13 mouse cellular contexts compared by ENCODE assay signal in genomic region chr9:101911176-101911866, GRCm38 (mm10). TPM values are rescaled to one million over a fixed set of nuclear protein-coding genes. Genes with fewer than 3 reads are reported as not detected.
DNase-seq lines count a peak whose midpoint lies in the region; ATAC-seq and TF ChIP-seq lines count a peak whose summit lies in the region.
"Had no signal": no experiment of that assay in that cellular context is flagged by ENCODE, and none has a peak within 500 bp of the region (broad histone marks: within the 10 kb centered on the region; RNA-seq: fewer than 3 reads in every experiment).

No protein-coding gene starts in this region.

- H3K9me3 ChIP-seq in forebrain, embryonic 15.5 days, result no peaks in the 10 kb centered on the region
- no peaks in the 10 kb centered on the region for H3K9me3 ChIP-seq in forebrain, embryonic 12.5 days
- no peaks in the 10 kb centered on the region for H3K9me3 ChIP-seq in midbrain, embryonic 12.5 days
- no peaks in the 10 kb centered on the region for H3K9me3 ChIP-seq in midbrain, embryonic 11.5 days (ENCODE audit: control insufficient read depth, low read length)
- H3K9me3 ChIP-seq in hindbrain, postnatal 0 days (ENCODE audit: low read length), result no peaks in the 10 kb centered on the region
- H3K9me3 ChIP-seq: embryonic facial prominence, embryonic 15.5 days had no signal

- WGBS in forebrain, embryonic 15.5 days, result 22% methylated on average over 9 of the region's 9 CpGs
- WGBS in forebrain, embryonic 12.5 days, result 52% methylated on average over 9 of the region's 9 CpGs
- 49% methylated on average over 9 of the region's 9 CpGs for WGBS in midbrain, embryonic 12.5 days
- WGBS in midbrain, embryonic 11.5 days, result 65% methylated on average over 9 of the region's 9 CpGs
- 15% methylated on average over 9 of the region's 9 CpGs for WGBS in hindbrain, postnatal 0 days

- ATAC-seq in forebrain, embryonic 15.5 days (replicated peaks), result peak; percentile 42; the same call in 1 of the 2 replicates
- ATAC-seq in forebrain, embryonic 12.5 days (ENCODE audit: low FRiP score), result no peak; the same call in 1 of the 2 replicates
- no peak for ATAC-seq in midbrain, embryonic 12.5 days (ENCODE audit: low FRiP score, low read depth)
- no peak for ATAC-seq in midbrain, embryonic 11.5 days (ENCODE audit: low FRiP score)
- peak; percentile 68 for ATAC-seq in hindbrain, postnatal 0 days
- no peak for ATAC-seq in erythroblast, adult 5-6 weeks (replicated peaks; ENCODE audit: low FRiP score, poor library complexity, severe bottlenecking)

- peaks cover 30% of the 10 kb centered on the region for H3K4me1 ChIP-seq in forebrain, embryonic 15.5 days
- H3K4me1 ChIP-seq in forebrain, embryonic 12.5 days, result peaks cover 39% of the 10 kb centered on the region
- H3K4me1 ChIP-seq in midbrain, embryonic 12.5 days, result peaks cover 27% of the 10 kb centered on the region
- H3K4me1 ChIP-seq in midbrain, embryonic 11.5 days (ENCODE audit: control insufficient read depth, insufficient read depth, low read length), result peaks cover 15% of the 10 kb centered on the region
- peaks cover 18% of the 10 kb centered on the region for H3K4me1 ChIP-seq in hindbrain, postnatal 0 days (ENCODE audit: insufficient read depth, low read length)
- H3K4me1 ChIP-seq: embryonic facial prominence, embryonic 15.5 days had no signal

- H3K9ac ChIP-seq in forebrain, embryonic 15.5 days (replicated peaks), result no peak overlapping the region
- H3K9ac ChIP-seq in forebrain, embryonic 12.5 days, result no peak overlapping the region
- H3K9ac ChIP-seq in midbrain, embryonic 12.5 days (replicated peaks), result no peak overlapping the region
- H3K9ac ChIP-seq in midbrain, embryonic 11.5 days (ENCODE audit: low read length), result no peak overlapping the region
- no peak overlapping the region for H3K9ac ChIP-seq in hindbrain, postnatal 0 days (replicated peaks; ENCODE audit: low read length)
- H3K9ac ChIP-seq: embryonic facial prominence, embryonic 15.5 days had no signal

- TF ChIP-seq CTCF in hindbrain, postnatal 0 days (IDR thresholded peaks at IDR 0.05; ENCODE audit: low read depth), result peak; percentile 45

- H3K36me3 ChIP-seq in forebrain, embryonic 15.5 days, result no peaks in the 10 kb centered on the region
- H3K36me3 ChIP-seq in forebrain, embryonic 12.5 days (replicated peaks), result no peaks in the 10 kb centered on the region
- H3K36me3 ChIP-seq in midbrain, embryonic 12.5 days, result no peaks in the 10 kb centered on the region
- H3K36me3 ChIP-seq in midbrain, embryonic 11.5 days (ENCODE audit: control insufficient read depth, insufficient read depth, low read length), result no peaks in the 10 kb centered on the region
- no peaks in the 10 kb centered on the region for H3K36me3 ChIP-seq in hindbrain, postnatal 0 days (ENCODE audit: insufficient read depth, low read length)
- H3K36me3 ChIP-seq: embryonic facial prominence, embryonic 15.5 days had no signal

- DNase-seq in midbrain, embryonic 11.5 days (ENCODE audit: low spot score, missing footprints), result no peak
- DNase-seq in hindbrain, postnatal 0 days (ENCODE audit: low spot score), result peak; percentile 75
- peak; percentile 68 to 88 for DNase-seq in lung, postnatal 4 days
- no peak for DNase-seq in cerebellum, adult 18-20 months
- DNase-seq: B cell, adult 2 months; right cerebral cortex, adult 18-20 months had no signal

- no peaks in the 10 kb centered on the region for H3K27me3 ChIP-seq in forebrain, embryonic 15.5 days
- no peaks in the 10 kb centered on the region for H3K27me3 ChIP-seq in forebrain, embryonic 12.5 days
- no peaks in the 10 kb centered on the region for H3K27me3 ChIP-seq in midbrain, embryonic 12.5 days
- H3K27me3 ChIP-seq in midbrain, embryonic 11.5 days (ENCODE audit: control insufficient read depth, insufficient read depth, low read length), result no peaks in the 10 kb centered on the region
- H3K27me3 ChIP-seq in hindbrain, postnatal 0 days (ENCODE audit: insufficient read depth, low read length), result no peaks in the 10 kb centered on the region
- H3K27me3 ChIP-seq: embryonic facial prominence, embryonic 15.5 days had no signal

- H3K27ac ChIP-seq in forebrain, embryonic 15.5 days (replicated peaks), result no peak overlapping the region
- H3K27ac ChIP-seq in forebrain, embryonic 12.5 days, result no peak overlapping the region
- H3K27ac ChIP-seq in midbrain, embryonic 12.5 days (replicated peaks), result 0 out of 2 replicates have a peak overlapping the region, but pooled peaks have one; percentile 25
- H3K27ac ChIP-seq in midbrain, embryonic 11.5 days (ENCODE audit: low read depth, low read length), result no peak overlapping the region
- H3K27ac ChIP-seq in hindbrain, postnatal 0 days, result no peak overlapping the region
- H3K27ac ChIP-seq: embryonic facial prominence, embryonic 15.5 days had no signal

- no peak overlapping the region for H3K4me3 ChIP-seq in forebrain, embryonic 15.5 days
- H3K4me3 ChIP-seq in forebrain, embryonic 12.5 days (replicated peaks), result no peak overlapping the region
- H3K4me3 ChIP-seq in midbrain, embryonic 12.5 days, result no peak overlapping the region
- H3K4me3 ChIP-seq in midbrain, embryonic 11.5 days (ENCODE audit: low read depth, low read length), result no peak overlapping the region
- no peak overlapping the region for H3K4me3 ChIP-seq in hindbrain, postnatal 0 days (ENCODE audit: low read length)
- H3K4me3 ChIP-seq: embryonic facial prominence, embryonic 15.5 days had no signal

- H3K4me2 ChIP-seq in forebrain, embryonic 15.5 days (replicated peaks), result no peak overlapping the region
- no peak overlapping the region for H3K4me2 ChIP-seq in forebrain, embryonic 12.5 days
- H3K4me2 ChIP-seq in midbrain, embryonic 12.5 days (replicated peaks), result no peak overlapping the region
- no peak overlapping the region for H3K4me2 ChIP-seq in midbrain, embryonic 11.5 days
- H3K4me2 ChIP-seq in hindbrain, postnatal 0 days (ENCODE audit: low read depth, low read length), result 0 out of 2 replicates have a peak overlapping the region, but pooled peaks have one; percentile 6
- H3K4me2 ChIP-seq: embryonic facial prominence, embryonic 15.5 days had no signal

RNA-seq across cellular contexts. Expression of gene 9630041A04Rik, which starts 49.7 kb away (rescaled TPM):
- 0.60 TPM in 1 of 2 replicates, not detected in the other for polyA plus RNA-seq in forebrain, embryonic 15.5 days (2015; fragmentation: Nextera tagmentation; extraction: Ambion mirVana)
- polyA plus RNA-seq in forebrain, embryonic 12.5 days (2016; fragmentation: Nextera tagmentation; extraction: Ambion mirVana), result 0.20 TPM in 1 of 2 replicates, not detected in the other
- 0.31 and 0.33 TPM in 2 replicates for polyA plus RNA-seq in midbrain, embryonic 12.5 days (2016; fragmentation: Nextera tagmentation; extraction: Ambion mirVana)
- polyA plus RNA-seq in midbrain, embryonic 11.5 days (2014; fragmentation: Nextera tagmentation; extraction: Ambion mirVana), result 0.18 TPM in 1 of 2 replicates, not detected in the other
- total RNA-seq in hindbrain, postnatal 0 days (2014; rRNA removed), result not detected in 2 replicates
- polyA plus RNA-seq in hindbrain, postnatal 0 days (2015; fragmentation: Nextera tagmentation; extraction: Ambion mirVana), result 0.24 and 0.52 TPM in 2 replicates
- not detected in 2 replicates for total RNA-seq in erythroblast, adult 5-6 weeks (2015; ENCODE audit: low replicate concordance)
- not detected in 2 replicates for total RNA-seq in erythroblast, adult 5-6 weeks (2017; ENCODE audit: low replicate concordance)
- total RNA-seq: granulocyte monocyte progenitor cell, adult 5-6 weeks had no signal
- polyA plus RNA-seq: embryonic facial prominence, embryonic 15.5 days; limb, embryonic 11.5 days had no signal

Comparison
In these comparisons a context has a peak if more than half of its experiments do, and no peak if none do; other contexts are left out.
1. ATAC-seq: peak in forebrain, embryonic 15.5 days (single experiment) and hindbrain, postnatal 0 days (single experiment); none in forebrain, embryonic 12.5 days (single experiment), midbrain, embryonic 12.5 days (single experiment), midbrain, embryonic 11.5 days (single experiment) and erythroblast, adult 5-6 weeks (single experiment).
2. DNase-seq: peak in hindbrain, postnatal 0 days (single experiment) and lung, postnatal 4 days (2 of 2); none in midbrain, embryonic 11.5 days (single experiment) and cerebellum, adult 18-20 months (0 of 2).